Mouse (Mus musculus): ENCODE measurements around the gene Ttc30a1.

Gene Ttc30a1

DNA sequence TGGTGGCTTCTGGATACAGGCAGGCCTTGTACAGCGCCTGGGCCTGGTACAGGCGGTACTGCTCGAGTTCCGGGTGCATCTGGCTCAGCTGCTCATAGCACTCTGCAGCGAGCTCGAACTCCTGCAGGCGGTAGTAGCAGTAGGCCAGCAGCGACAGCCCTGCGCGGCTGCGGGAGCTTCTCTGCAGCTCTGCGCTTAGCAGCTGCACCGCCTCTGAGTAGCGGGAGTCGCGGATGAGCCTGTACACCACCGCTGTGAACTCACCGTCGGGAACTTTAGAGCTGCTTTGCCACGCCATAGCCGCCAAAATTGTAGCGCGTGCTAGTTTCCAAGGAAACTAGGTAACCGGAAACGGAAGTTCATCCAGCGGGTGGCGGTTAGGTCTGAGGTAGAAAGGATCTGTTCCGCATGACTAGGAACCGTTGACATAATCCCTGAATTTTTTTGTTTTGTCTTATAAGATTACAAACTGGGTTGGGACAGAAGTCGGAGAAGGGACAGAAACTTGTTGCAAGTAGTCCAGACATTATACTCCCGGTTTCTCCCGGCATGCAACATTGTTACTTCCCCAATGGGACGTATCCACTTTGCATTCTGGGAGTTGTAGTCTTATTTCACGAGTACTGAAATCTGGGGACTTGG lies at the start of gene Ttc30a1:
Gene Ttc30a1, minus strand, starts transcription at position 528 of the 642 bp plus-strand sequence.
- peak; percentile 88 to 91 for DNase-seq

DNA sequence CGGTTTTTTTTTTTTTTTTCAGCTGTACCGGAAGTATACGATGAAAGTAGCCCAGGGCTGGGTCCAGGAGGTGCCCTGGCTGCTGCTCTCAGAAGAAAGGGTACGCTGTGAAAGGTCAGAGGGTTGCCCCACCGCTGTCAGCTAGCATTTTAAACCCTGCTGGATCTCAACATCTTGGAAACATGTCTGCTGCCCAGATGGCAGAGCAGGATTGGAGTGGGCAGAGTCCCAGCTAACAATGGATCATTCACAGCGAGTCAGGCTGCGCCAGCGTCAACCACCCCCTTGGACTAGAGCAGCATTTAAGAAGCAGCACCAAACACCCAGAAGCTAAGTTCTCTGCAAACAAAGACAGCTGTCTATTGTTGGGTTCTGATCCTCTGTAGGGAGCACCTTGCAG lies 48.3 kb upstream of the Ttc30a1 start:
- peak; percentile 88 to 90 for DNase-seq

DNA sequence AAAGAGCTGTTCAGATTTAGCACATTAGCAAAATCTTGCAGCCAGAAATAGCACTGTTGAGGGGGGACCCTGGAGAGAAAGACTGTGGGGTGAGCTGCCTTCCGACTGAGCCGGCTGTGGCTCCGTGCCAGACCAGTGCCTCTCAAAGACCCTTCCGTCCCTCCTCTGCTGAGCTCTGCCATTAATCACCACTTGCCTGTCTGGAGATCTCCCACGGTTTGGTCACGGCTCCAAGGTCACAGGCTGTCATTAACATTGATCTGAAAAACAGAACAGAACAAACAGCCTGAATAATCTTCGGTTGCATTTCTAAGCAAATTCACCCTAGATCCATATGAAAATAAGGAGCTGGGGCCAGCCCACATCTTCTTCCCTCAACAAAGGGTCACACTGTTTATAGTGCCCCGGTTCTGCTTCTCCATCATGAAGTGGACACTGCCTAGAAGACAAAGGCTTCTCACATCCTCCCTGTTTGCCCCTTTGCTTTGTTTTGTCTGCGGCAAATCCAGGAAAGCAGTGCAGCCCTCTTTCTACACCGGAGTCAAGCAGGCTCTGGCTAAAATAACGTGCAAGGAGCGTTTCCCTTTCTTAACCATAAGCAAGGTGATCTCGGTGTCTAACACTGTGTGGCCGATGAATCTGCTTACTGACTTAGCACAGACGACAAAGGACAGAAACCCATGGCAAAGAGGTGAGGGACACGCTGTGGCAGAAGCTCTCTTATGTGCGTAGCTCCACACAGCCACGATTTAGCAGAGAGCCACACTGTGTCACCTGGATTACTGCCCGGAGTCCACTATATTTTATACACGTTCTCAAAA lies 47.5 kb upstream of the Ttc30a1 start:
- DNase-seq = peak; percentile 85 to 89

- DNase-seq = peak; percentile 38 to 59
These were observed 35.1 kb upstream of the Ttc30a1 start for GRCm38 (mm10) chr2:76016890-76017289.

- DNase-seq = no peak
These were observed 34.4 kb upstream of the Ttc30a1 start for GRCm38 (mm10) chr2:76016136-76016535.

GRCm38 (mm10) chr2:76015460-76015859 lies 33.7 kb upstream of the Ttc30a1 start:
- no peak for DNase-seq

DNA sequence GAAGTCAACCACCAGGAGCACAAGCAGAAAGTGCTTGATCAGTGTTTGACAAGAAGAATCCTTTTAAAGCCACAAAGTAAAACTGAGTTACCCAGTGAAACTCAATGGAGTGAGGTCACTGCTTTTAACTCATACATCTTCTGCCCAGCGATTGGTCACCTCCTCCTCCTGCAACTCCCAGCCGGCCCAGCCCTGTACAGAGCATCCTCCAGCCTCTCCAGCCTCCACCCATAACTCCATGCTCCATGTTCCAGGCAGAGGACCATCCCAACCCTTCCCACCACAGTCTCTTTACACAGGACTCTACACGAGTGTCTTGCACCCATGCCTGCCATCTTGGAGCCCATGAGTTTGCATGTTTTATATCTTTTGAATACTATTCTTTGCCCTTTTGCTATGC lies 32.9 kb upstream of the Ttc30a1 start:
- DNase-seq = no peak

GRCm38 (mm10) chr2:76006194-76006593 lies 24.4 kb upstream of the Ttc30a1 start:
- no peak for DNase-seq

GRCm38 (mm10) chr2:76002899-76003298 lies 21.1 kb upstream of the Ttc30a1 start:
- DNase-seq = no peak

DNA sequence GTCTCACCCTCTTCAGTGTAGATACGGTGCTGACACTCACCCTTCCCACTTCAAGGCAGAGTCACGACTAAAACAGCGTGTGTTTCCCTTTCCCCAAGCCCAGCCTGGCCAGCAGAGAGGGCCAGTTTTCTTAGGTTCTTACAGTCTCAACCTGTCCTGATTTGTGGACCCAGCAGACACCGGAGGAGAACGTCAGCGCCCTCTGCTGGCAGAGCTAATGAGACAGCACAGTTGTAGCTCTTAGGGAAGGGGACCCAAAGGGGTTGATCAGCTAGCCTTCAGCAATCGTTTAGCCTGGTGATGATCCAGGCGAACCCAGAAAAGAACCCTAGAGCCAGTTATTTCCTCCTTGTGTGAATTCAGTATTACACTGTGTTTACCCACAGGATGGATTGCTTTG lies 19.6 kb upstream of the Ttc30a1 start:
- peak; percentile 82 to 86 for DNase-seq

GRCm38 (mm10) chr2:75999636-76000035 lies 17.9 kb upstream of the Ttc30a1 start:
- DNase-seq = peak; percentile 28 to 37

DNA sequence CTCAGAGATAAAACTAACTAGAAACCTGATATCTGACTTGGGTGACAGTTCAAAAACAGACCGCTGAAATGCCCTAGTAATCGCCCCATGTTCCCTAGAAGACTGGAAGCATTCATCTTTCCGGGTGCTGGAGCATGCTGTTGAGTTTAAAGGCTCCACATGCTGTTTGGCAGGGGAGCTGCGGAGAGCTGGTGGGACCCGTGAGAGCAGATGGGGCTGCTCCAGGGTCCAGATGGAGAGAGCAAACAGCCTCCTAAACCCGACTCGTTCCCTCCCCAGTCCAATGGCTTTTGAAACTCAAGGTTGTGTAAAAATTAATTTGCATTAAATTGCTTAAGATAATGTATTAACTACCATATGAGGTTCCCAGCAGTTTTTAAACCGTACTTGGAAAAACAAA lies 16.9 kb upstream of the Ttc30a1 start:
- DNase-seq = peak; percentile 80 to 87

- DNase-seq = peak in 1 of 2 experiments; percentile 18
These were observed 16.0 kb upstream of the Ttc30a1 start for GRCm38 (mm10) chr2:75997726-75998125.

GRCm38 (mm10) chr2:75994841-75995240 lies 13.1 kb upstream of the Ttc30a1 start:
- DNase-seq = no peak

DNA sequence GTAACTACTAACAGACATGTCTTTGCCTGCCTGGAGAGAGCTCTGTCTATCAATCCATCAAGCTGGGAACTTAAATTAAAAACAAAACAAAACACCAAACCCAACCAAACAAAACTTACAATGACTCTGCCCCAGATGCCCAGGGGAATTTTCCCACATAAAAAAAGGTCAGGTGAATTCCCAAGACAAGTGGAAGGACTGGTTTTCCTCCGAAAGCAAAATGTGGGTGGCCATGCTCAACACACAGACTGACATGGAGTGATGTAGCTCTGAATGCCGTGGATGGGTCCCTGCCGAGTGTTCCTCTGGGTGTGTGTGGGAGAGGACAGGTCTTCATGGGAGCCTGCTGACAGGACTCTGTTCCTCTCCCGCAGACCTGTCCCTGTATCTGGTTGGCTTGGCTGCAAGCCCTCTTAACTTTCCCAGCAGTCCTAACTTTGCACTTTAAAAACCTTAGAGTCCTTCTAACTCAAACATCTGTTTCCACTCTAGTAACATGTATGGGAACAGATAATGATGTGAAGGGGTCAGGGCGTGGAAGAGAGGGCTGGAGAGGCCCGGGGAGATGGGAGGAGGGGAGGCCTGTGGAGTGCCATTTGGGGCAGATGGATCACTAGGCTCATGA lies 9.9 kb upstream of the Ttc30a1 start:
- no peak for DNase-seq

DNA sequence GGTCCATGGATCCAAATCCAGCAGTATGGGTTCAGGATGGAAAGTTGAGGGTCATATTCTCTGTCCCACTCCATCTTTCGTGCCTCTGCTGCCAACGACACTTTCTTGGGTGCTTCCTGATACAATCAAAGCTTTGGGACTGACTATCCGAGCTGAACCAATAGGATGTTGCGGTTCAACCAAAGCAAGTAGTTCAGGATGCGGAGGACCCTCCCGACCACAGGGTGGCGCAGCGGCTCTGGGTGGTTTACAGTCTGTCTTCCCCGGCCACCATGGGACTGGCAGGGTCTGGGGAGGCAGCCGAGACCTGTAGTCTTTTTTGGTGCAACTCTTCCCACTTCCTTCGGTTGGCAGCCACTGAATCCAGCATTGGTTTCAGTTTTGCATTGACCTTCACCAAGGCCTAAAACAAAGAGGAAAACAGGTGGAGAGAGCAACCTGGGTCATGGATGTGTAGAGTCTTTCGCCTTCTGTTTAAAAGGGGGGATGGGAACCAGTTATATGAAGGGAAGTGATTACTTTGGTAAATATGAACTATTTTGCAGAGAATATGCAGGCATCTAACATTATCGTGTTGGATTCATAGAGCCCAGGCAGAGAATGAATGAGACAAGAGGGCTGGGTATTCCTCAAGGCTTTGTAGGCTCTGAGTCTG lies 9.2 kb upstream of the Ttc30a1 start:
- peak; percentile 87 to 88 for DNase-seq

GRCm38 (mm10) chr2:75989694-75990093 lies 7.9 kb upstream of the Ttc30a1 start:
- no peak for DNase-seq

- peak in 1 of 2 experiments; percentile 15 for DNase-seq
These were observed 7.1 kb upstream of the Ttc30a1 start for GRCm38 (mm10) chr2:75988779-75989363.

DNA sequence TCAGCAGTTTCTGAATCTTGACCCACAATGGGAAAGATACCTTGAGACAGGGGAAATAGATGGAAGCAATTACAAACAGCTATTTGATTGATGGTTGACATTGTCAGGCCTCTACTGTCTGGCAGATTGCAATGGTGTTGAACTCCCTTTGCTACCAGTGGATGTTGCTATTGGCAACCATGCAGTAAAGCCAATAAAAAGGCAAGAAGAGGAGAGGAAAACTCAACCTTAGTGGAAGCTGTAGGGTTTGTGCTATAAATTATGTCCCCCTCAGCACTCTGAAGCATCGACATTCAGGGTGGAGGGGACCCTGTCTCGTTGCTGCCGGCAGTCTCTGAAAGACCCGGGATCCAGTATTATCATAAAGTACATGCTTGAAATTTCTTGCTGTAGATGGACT lies 6.6 kb upstream of the Ttc30a1 start:
- DNase-seq = peak in 1 of 2 experiments; percentile 11

DNA sequence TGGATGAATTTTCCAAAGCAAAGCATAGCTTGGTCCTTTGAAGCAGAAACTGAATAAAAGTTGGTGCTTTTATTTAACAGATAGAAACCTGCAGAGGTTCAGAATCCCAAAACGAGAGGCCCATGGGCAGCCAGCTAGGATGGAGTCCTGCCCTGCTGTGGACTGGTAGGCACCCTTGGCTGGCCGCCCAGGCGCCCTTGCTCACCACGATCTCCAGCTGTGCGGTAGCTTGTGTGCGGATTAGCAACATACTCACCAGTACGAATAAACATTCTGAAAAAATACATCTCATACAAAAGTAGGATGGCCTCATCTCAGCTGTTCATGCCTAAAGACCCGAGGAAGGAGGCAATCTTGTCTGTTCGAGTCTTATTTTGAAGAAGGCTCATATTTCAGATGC lies 6.0 kb upstream of the Ttc30a1 start:
- DNase-seq = peak; percentile 32 to 49

DNA sequence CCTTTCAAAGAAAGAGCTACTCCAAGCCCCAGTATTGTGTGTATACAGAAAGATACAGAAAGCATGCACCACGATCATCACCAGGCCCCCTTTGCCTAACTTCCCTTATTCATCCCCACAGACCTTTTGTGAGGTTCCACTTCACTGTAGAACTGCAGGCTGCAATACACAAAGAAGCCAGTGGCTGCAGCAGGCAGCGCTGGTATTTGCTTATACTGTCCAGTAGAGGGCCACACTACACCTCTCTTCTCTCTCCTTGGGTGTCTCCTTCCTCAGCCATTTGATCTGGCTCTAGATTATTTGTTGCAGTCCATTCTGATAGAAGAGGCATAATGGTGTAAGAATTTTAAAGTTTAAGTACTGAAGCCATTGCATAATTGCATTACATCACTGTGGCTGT lies 3.4 kb upstream of the Ttc30a1 start:
- DNase-seq = peak; percentile 82 to 84

GRCm38 (mm10) chr2:75983847-75984246 lies 2.1 kb upstream of the Ttc30a1 start:
- DNase-seq = peak; percentile 92 to 94

DNA sequence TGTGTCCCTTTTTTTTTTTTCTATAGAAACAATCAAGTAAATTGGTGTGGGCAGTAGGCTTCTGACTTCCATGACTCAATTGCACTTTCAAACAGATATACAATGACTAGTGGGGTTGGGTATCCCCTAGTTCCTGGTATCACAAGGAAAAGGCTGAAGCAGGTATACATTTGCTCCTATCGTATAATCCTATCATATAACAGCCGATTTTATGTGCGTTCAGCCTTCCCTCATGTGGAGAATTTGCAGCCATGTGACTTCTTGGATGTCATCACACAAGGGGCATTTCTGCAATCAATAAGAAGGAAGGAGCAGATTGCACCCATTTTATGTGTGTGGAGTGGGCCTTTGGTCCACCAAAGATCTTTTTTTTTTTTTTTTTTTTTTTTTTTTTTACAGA lies 1.3 kb upstream of the Ttc30a1 start:
- DNase-seq = peak in 1 of 2 experiments; percentile 19

Measured in cerebellum, postnatal 10 days (tissue).